Mouse (Mus musculus) large intestine, adult 2 months (tissue): ENCODE data around the gene Apoc1. TPM values are rescaled to one million over a fixed set of nuclear protein-coding genes. Genes with fewer than 3 reads are reported as not detected.
"Not testable (repeated sequence)": the region's sequence is repeated elsewhere in the genome, so short reads cannot be mapped to it uniquely, and the experiment has no call there.

ENCODE experiments used
- DNase-seq: peaks from one replicate; pipeline ENCODE4 v3.0.0-alpha.2; 2012; ENCODE audit warnings: low read depth, low spot score
- WGBS: fragments of 180-500 bp; shearing (Covaris S2); methylation state at CpG from one replicate; pipeline ENCODE4 v1.1.7; 2018; 5-methylcytosine and 5-hydroxymethylcytosine counted together
- polyA plus RNA-seq: library from polyadenylated mRNA; depleted of rRNA; stranded (reverse); fragments of >200 nt; gene quantifications from 2 replicates; pipeline ENCODE4 v1.2.3, GENCODE M21; 2012

The Apoc1 gene
- polyA plus RNA-seq, 1 experiment = 0.29 TPM

DNA sequence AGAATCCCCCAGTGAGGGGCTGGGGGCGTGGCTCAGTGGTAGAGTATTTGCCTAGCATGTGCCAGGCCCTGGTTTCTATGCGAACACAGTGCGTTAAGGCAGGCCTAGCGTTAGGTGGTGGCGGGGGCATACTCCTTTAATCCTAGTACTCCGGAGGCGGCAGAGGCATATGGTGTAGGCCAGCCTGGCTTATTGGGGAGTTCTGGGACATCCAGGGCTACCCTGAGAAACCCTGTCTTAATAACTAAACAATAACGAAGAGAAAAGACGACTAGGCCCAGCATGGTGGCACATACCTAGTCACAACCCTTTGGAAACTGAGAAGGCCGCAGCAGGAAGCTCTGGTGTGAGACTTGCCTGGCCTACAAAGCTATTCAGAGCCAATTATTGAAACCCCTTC lies 4.4 kb downstream of the Apoc1 start:
- no peak for DNase-seq
- 92% methylated on average over 10 of the region's 10 CpGs for WGBS

DNA sequence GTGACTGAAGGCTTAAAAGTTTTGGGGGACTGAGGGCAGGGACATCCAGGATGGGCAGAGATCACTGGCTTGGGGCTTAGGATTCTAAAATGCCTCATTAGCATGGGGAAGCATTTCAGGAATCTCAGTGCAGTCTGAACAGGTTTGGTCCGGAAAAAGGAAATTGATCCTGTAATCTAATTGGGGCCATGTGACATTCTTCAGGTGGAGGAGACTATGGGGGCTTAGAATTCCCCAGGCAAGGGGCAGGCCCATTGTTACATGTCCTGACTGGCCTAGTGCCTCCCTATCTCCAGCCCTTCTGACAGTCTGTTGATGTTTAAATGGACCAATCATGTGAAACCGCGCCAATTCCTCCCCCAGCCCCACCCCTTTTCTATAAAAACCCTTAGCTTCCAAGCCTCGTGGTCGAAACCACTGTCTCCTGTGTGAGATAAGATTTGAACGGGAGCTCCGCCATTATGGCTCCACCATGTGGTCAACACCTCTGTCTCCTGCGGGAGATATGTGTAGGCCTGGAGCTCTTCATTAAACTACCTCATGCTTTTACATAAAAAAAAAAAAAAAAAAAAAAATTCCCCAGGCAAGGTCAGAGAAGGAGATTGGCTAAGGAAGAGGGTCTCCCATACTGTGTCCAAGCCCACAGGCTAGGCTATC lies 5.4 kb downstream of the Apoc1 start:
- WGBS = 54% methylated on average over 8 of the region's 8 CpGs
- DNase-seq = not testable (repeated sequence)

DNA sequence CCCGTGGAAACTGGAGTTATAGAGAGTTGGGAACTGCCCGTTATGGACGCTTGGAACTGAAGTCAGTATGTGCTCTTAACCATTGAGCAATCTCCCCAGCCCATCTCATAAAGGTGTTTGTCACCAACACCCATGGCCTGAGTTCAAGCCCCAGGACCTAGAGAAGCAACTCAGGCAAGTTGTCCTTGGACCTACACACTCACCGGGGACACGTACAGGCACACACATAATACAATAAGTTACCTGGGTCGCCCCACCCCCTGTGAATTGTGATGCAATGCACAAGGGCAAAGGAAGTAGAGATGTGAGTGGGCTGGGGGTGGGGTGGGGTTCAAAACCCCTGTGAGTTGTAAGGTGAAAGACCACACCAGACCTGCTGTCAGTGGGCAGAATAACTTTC lies 5.9 kb downstream of the Apoc1 start:
- no peak for DNase-seq
- 67% methylated on average over 6 of the region's 6 CpGs for WGBS

DNA sequence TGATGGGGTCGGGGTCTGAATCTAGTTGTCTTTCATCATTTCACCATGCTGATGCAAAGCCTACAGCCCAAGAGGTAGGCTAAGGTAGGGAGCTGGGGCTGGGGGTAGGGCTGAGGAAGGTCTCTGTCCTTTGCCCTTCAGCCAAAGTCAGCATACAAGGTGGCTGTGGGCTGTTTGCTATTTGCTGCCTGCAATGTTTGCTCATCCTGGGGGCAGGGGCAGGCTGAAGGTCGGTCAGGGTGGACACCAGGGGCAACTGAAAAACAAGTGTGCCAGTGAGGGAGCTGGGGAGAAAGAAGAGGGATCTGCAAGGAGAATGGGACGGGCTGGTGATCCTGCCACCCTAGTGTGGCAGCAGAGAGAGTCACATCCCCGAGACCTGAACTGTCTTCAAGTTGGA lies 7.1 kb downstream of the Apoc1 start:
- WGBS = 64% methylated on average over 4 of the region's 4 CpGs
- no peak for DNase-seq

DNA sequence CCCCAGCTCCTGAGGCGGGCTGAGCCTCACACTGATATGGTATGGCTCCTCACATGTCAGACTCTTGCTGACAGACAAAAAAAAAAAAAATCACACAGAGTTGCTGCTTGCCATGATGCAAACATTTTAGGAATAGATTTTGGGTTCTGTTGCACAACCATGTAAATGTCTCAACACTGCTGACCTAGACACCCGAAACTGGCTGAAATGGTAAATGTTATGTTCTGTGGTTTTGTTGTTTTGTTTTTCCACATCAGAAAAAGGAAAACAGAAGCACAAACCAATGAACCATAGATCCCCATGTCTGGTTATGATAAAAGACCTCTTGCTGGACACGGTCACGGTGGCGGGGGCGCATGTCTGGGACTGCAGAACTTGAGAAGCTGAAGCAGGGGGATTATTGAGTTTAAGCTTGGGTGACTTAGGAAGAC lies 8.7 kb downstream of the Apoc1 start:
- WGBS = 85% methylated on average over 6 of the region's 6 CpGs
- no peak for DNase-seq

DNA sequence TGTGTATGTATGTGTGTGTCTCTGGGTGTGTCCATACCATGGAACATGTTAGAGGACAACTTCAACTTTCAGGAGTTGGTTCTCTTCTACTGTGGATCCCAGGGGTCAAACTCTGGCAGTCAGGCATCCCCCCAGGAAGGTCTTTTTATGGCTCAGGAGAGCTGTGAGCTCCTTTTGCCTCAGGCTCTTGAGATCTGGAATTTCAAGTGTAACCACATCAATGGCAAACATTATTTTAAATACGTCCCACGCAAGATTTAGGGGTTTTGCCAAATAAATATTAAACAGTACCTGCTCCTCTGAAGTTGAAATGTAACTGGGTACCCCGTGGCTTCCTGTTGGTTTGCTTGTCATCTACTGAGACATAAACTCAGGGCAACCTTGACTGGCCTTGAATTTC lies 9.5 kb downstream of the Apoc1 start:
- WGBS = 55% methylated on average over 3 of the region's 3 CpGs
- DNase-seq = no peak

DNA sequence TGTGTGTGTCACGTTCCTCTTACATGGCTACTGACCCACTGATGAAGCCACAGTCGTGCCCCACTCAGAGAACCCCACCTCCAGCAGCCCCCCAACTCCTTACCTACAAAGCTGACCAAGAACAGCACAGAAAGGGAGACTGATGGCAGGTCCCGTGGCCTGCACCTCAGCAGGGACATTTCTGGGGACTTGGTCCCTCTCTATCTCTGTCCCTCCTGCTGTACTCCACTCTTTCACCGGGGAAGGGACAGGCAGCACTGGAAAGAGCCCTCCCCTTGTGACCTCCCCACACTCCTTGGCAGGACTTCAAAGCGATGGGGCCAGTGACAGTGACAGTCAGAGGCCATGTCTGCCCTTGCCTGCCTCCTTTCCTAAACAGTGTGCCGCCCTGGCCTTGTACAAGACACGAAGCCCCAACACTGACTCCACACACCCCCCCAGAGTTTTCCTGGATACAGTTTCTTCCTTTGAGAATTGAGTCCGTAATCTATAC lies 11.2 kb downstream of the Apoc1 start, which contains the start of the genes Gm44805 and Apoc4:
TSS of gene Gm44805 (minus strand) at position 222 of the 493 bp plus-strand sequence.
TSS of gene Apoc4 (minus strand) at position 278 of the 493 bp plus-strand sequence.
- DNase-seq = no peak
- 64% methylated on average over 8 of the region's 8 CpGs for WGBS

DNA sequence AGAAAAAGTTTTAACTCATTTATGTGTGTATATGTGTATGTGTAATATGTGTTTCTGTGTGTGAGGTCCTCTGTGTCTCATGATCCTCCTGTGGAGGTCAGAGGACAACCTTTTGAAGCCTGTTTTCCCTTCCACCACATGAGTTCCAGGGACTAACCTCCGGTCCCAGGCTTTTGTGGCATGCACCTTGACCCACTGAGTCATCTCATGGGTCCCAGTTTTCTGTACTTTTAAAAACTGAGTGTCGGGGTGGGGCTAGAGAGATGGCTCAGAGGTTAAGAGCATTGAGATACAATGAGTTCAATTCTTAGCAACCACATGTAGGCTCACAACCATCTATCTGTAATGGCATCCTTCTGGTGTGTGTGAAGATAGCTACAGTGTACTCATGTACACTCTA lies 11.8 kb downstream of the Apoc1 start:
- WGBS = 56% methylated on average over 2 of the region's 2 CpGs
- DNase-seq = no peak

DNA sequence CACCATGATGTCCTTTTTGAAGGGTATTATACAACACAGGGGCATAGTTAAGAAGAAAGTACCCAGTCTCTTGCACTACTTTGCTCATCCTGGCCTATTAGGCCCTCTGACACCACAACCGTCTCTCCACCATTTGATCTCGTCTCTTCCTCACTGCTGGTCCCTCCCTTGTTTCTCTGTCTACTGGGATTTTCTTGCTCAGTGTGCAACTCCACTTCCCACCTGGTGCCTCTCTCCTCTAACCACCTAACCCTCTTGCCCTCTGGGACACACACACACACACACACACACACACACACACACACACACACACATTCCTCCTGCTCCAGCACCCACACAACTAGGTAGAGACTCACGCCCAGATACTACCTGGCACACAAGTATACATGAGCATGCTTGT lies 13.6 kb downstream of the Apoc1 start:
- 93% methylated on average over 3 of the region's 3 CpGs for WGBS
- no peak for DNase-seq

DNA sequence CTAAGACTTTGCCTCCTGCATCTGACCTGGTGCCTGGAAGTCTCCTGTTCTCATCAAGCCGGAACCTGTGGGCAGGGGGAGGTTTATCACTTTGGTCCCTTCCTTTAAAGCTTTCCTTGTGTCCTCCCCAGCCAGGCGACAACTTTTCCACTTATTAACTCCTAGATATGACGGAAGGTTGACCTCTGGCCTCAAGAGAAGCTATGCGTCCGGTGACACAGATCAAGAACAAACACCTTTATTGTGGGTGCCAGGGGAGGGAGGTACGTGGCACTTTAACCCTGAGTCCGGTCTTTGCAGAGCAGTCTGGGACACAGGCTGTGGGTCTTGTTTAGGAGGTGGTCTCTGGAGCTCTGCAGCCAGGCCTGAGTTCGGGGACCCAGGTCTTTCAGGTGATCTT lies 14.6 kb downstream of the Apoc1 start, which contains the start of gene Apoc2:
TSS of gene Apoc2 (minus strand) at position 70 of the 400 bp plus-strand sequence.
- DNase-seq = peak; percentile 58

DNA sequence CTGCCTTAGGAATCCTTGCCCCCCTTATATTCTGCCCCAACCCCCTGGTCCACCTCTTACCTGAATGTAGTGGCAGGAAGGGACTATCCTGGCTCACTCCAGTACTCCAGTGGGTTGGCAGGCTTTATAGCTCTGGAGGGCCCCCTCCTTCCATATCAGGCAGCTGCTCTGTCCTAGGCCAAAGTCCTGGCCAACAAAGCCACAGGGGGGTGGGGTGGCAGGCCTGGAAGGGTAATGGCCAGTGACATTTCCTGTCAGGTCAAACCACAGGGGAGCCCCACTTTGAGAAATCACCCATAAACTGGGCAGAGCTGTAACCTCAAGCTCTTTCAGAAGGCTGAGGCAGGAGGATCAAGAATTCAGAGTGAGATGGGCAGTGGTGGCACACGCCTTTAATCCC lies 15.8 kb downstream of the Apoc1 start:
- no peak for DNase-seq
- WGBS = 67% methylated on average over 1 of the region's 1 CpGs

More for the DNA sequence above, 14.6 kb downstream of the Apoc1 start, which contains the start of gene Apoc2:
- 42% methylated on average over 8 of the region's 8 CpGs for WGBS

DNA sequence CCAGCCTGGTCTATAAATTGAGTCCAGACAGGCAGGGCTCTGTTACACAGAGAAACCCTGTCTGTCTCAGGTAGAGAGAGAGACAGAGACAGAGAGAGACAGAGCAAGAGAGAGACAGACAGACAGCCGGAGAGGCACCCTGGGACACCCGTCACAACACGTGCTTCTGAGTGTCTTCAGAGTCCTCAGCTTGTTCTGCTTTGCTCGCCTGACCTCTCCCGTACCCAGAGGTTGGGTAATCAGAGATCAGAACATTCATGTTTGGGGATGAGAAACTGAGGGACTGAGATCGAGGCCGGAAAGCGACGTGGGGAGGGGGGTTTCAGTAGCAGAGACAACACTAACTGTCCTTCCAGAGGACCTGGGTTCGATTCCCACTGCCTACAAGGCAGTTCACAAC lies 16.6 kb downstream of the Apoc1 start:
- 85% methylated on average over 10 of the region's 10 CpGs for WGBS
- DNase-seq = no peak

DNA sequence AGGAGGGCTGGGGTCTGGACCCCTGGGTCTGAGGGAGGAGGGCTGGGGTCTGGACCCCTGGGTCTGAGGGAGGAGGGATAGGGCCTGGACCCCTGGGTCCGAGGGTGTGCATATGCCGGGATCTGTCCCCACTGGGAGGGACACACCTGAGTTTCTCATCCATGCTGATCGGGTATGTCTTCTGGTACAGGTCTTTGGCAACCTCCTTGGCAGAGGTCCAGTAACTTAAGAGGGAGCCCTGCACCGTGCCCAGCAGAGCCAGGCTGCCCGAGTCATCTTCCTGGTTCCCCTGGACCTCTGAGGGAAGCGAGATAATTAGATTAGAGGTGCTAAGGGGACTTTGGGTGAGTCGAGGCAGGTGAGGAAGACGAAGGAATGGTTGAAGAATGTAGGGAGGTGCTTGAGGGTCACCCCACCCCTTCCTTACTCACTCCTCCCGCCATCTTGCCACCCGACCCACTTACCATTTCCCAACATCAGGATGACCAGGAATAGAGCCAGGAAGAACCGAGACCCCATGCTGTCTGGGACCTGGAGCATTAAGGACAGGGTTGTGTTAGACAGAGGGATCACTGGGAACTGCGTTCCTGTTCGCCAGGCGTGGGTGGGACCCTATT lies 19.3 kb downstream of the Apoc1 start:
- no peak for DNase-seq
- WGBS = 44% methylated on average over 14 of the region's 14 CpGs

DNA sequence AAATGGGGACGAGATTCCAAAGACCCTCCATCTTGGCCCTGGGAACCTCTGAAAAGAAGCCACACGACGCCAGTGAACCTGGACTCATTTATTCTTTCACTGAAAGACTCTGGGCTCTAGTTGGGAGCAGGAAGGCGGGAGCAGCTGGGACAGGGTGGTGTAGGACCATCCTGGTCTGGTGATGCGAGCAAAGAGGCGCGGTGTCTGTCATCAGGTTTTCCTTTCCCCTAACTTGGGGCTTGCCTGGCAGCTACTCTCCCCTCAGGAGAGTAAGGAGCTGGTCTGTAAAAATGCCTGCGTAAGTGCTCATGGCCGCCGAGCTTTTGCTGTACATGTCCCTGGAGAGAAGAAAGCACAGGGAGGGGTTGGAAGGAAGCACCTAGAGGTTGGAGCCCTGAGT lies 20.9 kb downstream of the Apoc1 start:
- WGBS = 79% methylated on average over 10 of the region's 10 CpGs

DNA sequence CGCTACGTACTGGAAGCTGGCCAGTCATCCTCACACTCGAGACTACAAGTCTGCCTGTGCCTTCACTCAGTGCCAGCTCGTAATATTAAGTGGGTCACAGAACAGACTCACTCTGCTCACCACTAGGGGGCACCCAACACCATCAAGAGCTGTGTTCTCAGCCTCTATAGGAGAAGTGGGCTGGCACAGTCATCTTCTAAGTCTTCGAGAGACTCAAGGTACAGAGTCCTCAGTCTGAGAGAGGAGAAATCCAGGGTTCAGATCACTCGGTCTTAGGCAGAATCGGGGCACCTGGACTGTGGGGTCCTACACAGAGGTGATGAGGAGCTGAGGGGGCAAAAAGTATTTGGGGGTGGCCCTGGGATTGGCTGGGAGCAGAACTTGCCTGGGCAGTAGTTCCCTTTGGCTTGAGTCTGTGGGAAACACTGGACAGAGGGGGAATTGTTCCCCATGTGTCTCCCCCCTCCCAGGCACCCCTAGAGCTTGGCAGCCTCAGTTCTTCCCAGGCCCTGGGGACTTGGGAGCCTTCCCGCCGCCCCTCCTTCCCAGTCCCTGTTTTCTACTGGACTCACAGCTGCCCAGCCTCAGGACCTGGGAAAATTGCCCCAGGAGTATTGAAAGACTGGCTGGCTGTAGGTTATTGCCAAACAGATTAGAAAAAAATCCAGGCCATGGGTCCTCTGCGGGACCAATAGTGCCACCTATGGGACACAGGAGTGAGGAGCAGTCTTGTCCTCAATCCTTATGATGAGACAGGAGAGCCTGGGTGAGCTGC lies 23.3 kb downstream of the Apoc1 start:
- WGBS = 0% methylated on average over 10 of the region's 10 CpGs
- peak; percentile 92 for DNase-seq

More for the DNA sequence above, 20.9 kb downstream of the Apoc1 start:
- DNase-seq = no peak

DNA sequence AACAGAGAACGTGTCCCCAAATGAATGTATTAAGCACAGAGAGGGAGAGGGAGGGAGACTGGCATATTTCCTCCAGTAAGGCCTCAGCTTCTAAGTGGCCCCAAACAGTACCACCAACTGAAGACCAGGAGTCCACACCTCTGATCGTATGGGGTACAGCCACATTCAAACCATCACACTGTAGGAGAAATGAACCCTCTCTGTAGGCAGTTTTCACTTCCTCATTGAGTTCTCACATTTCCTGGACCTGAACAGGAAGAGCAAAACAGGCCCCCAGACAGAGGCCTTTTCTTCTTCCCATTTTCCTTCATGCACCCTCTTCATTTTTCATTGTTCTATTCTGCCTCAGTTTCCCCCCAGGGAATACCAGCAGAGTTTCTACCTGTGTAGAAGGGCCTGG lies 25.0 kb downstream of the Apoc1 start:
- 84% methylated on average over 2 of the region's 2 CpGs for WGBS
- DNase-seq = no peak

DNA sequence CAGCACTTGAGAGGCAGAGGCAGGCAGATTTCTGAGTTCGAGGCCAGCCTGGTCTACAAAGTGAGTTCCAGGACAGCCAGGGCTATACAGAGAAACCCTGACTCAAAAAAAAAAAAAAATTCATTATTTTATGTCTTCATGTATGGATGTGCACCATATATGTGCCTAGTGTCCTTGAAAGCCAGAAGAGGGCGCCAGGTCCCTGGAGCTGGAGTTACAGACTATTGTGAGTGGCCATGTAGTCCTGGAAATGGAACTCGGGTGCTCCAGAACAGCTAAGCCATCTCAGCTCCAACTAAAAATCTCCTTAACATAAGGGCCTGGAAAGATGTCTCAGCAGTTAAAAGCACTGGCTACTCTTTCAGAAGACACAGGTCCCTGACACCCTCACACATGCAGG lies 25.7 kb downstream of the Apoc1 start:
- WGBS = 78% methylated on average over 3 of the region's 3 CpGs
- DNase-seq = no peak

DNA sequence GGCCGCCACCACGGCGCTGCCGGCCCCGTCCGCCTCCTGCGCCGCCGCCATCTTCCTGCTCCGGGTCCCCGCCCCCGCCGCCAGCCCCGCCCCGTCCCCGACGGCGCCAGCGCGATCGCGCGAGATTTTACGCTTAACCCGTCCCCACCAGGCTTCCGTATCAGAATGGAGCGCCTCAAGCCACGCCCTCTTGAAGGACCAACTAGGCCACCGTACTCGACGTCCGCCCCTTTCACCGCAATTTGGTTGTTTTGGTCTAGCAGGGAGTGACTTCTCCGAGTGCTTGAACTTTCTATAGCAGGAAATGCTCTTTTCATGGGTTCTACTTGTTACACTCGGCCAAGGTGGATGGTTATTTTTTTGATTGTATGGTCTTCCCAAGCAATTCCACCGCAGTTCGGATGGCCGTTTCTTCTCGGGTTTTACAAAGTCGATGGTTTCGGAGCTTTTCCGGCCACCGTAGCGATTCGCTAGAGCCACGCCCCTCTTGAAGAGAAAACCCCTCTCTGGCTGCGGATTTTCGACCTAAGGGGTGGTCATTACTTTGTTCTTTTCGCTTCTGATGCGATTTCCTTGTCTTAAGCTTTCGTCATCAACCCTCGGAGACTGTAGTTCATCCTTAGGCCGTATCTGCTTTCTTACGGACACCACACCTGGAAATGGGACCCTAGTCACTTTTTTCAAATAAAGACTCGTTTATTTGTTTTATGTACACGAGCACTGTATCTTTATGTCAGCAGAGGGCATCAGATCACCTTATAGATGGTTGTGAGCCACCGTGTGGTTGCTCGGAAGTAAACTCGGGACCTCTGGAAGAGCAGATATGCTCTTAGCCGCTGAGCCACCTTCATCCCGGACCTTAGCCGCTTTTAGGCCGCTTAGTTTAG lies 27.3 kb downstream of the Apoc1 start, which contains the start of gene Clptm1:
TSS of gene Clptm1 (minus strand) at position 79 of the 887 bp plus-strand sequence.
- peak; percentile 89 for DNase-seq
- under 1% methylated on average over 61 of the region's 63 CpGs for WGBS

DNA sequence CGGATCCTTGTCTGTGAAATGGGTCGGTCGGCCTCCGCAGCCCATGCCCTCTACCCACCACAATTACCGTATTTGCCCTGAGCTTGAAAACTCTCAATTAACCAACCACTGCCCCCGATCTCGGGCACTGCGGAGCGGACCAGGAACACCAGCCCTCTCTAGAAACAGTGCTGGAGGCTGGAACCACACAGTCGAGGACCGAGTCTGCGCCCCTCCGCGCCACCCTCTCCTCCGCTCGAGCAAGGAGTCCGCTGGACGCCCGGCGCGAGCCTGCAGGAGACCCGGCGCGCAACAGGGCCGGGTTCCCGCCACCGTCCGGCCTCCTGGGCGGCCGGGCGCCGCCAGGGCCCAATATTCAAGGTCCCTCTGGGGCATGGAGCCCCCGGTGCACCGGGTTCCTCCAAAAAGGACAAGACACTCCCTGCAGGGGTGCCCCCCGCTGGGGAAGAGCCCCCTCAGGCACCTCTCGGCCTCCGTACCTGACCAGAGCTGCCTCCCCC lies 28.0 kb downstream of the Apoc1 start:
- no peak for DNase-seq
- WGBS = 1% methylated on average over 37 of the region's 37 CpGs
